Mouse (Mus musculus) testis, postnatal 14 days (tissue): ENCODE measurements around the gene Eif4b.

Experiments used
- DNase-seq: peaks from one replicate; pipeline ENCODE4 v3.0.0; 2021; ENCODE audit warnings: low spot score

The Eif4b gene

GRCm38 (mm10) chr15:102101672-102102541 lies 28.3 kb downstream of the Eif4b start:
- no peak for DNase-seq

DNA sequence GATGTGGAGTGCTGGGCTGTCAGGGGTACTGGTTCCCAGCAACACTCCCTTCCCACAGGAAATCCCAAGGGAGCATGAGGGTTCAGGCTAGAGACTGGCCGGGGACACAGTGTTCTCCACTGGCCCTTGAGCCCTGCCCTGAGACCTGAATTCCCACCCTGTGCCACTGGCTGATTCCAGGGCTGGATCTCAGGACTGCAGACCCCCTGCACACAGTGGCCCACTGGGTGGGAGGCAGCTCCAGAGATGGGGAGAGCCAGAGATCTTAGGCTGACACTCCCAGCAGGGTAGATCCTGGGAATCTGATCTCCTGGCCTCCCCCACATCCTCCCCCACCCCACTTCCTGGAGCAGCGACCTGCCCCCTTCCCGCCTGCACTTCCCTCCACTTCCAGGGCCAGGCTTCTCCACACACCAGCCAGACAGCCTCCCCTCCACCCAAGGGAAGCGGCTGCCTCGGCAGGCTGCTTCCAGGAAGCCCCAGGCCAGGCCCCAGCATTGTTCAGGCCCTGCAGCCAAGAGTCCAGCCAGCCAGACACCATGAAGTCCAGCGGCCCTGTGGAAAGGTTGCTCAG lies 29.1 kb downstream of the Eif4b start:
- DNase-seq, result peak; percentile 69

- DNase-seq, result no peak
These were observed 29.9 kb downstream of the Eif4b start for GRCm38 (mm10) chr15:102103371-102103946.

GRCm38 (mm10) chr15:102103947-102104555 lies 30.5 kb downstream of the Eif4b start:
- DNase-seq, result peak; percentile 58

GRCm38 (mm10) chr15:102105360-102105759 lies 31.8 kb downstream of the Eif4b start:
- DNase-seq, result no peak

DNA sequence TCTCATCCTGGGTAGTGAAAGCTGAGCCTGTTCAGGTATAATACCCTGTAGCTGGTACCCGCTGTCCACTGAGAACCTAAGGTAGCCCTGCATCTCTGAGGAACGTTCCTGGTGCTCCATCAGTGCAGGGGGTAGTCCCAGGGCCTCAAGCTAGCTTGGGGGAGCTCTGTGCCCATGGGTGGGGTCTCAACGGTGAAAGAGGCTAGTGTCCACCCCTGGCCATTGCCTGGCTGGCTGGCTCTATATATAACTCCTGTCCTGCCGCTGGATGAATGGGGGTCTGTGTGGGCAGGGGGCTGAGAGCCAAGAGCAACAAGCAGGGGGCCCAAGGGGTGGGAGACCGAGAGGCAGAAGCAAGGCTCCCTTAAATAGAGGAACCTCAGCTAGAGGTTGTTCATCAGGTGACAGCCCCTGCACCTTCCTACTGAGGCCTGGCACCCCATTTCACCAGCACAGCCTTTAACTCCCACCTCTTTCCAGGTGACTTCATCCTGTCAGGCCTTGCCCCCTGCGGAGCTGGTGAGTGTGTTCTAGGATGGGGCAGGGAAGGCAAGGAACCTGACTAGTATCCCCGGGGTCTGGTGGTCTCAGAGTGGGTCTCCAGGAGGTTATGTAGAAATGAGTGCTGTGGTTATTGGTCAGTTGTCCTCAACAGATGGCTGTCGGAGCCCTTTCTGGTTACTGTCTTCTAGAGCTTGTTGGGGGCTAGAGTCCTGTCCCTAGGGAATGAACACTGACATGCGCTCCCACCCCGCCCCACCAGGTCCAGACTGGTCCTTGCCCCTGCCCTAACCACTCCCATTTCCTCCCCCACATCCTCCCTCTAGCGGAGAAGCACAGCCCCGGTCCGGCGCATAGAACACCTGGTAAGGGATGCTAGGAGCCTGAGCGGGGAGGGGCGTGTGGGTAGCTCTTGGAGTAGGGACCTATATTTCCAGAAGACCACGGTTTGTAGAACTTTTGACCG lies 32.5 kb downstream of the Eif4b start:
- no peak for DNase-seq

DNA sequence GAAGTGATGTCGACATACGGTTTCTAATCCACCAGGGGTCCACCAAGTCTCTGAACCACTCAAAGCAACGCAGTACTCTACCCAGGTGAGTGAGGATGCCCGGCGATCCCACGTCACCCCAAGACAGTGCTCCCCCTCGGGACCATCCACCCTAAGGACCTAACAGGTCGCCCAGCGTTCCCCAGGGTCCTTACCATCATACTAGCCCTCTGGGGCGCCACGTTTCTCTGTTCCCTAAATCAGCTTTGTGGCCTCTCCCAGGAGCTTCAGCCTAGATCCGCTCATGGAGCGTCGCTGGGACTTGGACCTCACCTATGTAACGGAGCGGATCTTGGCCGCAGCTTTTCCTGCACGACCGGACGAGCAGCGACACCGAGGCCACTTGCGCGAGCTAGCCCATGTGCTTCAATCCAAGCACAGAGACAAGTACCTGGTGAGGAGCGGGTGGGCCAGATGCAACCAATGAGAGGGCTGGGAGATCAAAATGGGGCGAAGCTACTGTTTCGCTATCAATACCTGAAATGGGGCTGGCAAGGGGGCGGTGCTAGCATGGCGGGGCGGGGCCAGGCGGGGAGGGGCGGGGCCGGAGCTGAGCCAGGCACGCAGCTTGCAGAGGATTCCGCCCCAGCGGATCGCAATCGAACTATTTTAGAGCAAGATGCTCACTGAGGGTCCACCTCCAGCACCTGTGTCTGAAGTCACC lies 33.3 kb downstream of the Eif4b start:
- no peak for DNase-seq

GRCm38 (mm10) chr15:102107689-102108573 lies 34.4 kb downstream of the Eif4b start:
- no peak for DNase-seq

DNA sequence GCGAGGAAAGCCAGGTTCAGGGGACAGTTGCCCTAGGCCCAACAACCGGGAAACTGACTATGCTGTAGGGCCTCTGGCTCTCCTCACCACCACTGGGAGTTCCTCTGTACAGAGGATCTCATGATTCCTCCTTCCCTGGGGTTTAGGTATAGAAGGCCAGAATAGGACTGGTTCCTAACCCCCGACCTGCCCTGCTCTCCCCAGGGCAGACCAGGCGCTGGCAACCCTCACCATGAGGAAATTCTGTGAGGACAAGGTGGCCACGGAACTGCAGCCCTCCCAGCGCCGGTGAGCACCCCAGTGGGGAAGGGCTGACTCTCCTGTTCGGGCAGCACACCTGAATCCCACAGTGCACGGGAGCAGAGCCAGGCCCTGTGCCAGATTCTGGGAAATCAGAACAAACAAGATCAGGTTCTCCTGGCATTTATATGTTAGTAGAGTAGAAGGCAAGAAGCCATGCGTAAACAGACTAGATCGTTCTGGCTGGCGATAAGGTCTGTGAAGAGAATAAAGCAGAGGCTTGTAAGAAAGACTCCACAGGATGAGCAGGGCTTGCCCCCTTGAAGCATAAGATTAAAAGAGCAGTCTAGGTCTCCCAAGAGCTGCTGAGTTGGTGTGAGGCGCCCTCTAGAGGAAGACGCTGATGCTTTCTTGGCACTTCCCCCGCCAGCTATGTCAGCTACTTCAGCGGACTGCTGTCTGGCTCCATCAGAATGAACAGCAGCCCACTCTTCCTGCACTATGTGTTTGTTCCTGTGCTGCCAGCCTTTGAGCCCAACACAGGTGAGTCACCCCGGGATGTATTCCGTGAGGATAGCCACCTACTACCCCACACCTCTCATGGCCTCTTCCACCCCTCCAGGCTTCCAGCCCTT lies 35.3 kb downstream of the Eif4b start:
- DNase-seq, result peak; percentile 63

GRCm38 (mm10) chr15:102110271-102110670 lies 36.7 kb downstream of the Eif4b start:
- no peak for DNase-seq

DNA sequence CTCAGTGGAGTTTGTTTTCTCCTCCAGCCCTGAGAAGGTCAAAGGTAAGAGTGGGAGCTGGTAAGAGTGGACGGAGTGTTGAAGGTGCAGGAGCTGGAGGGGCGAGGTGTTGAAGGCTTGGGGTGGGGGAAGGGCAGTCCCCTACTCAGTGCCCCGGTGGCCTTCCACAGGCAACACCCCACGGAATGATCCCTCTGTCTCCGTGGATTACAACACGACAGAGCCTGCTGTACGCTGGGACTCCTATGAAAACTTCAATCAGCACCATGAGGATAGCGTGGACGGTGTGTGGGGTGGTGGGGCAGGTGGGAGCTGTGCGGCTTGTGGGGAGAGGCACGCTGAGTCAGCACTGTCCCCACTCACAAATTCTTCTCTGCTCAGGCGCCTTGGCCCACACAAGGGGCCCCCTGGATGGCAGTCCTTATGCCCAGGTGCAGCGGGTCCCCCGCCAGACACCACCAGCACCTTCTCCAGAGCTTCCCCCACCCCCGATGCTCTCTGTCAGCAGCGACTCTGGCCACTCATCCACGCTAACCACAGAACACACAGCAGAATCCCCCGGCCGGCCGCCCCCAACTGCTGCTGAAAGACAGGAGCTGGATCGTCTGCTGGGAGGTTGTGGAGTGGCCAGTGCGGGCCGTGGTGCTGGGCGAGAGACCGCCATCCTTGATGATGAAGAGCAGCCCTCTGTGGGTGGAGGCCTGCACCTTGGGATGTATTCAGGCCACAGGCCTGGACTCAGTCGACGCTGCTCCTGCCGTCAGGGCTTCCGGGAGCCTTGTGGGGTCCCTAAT lies 37.3 kb downstream of the Eif4b start:
- no peak for DNase-seq

- DNase-seq, result no peak
These were observed 37.9 kb downstream of the Eif4b start for GRCm38 (mm10) chr15:102111495-102111829.

DNA sequence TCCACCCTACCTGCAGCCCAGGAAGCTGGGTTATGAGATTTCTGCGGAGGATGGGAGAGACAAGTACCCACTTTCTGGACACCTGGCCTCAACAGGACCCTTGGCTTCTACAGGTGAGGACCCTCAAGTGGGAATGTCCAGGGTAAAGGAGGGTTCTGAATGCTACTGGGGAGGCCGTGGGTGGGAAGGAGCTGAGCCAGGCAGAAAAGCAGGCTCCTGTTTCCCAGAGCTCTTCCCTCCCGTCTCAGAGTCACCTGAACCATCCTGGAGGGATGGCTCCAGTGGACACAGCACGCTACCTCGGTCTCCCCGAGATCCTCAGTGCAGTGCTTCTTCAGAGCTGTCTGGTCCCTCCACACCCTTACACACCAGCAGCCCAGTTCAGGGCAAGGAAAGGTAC lies 38.6 kb downstream of the Eif4b start:
- no peak for DNase-seq

- no peak for DNase-seq
These were observed 39.3 kb downstream of the Eif4b start for GRCm38 (mm10) chr15:102112827-102113226.

DNA sequence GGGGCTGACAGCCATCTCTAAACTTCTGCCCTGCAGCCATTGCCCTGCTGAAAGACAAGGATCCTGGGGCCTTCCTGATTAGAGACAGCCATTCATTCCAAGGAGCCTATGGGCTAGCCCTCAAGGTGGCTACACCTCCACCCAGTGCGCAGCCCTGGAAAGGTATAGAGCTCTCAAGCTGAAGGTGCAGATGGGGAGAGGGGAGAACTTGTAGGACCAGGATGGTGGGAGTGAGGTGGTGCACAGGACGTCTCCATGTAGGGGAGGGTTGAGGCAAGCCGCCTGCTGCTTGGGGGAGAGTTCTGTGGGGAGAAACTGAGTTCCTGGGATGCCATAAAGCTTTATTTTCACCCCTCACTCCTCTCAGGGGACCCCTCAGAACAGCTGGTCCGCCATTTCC lies 40.1 kb downstream of the Eif4b start:
- no peak for DNase-seq

DNA sequence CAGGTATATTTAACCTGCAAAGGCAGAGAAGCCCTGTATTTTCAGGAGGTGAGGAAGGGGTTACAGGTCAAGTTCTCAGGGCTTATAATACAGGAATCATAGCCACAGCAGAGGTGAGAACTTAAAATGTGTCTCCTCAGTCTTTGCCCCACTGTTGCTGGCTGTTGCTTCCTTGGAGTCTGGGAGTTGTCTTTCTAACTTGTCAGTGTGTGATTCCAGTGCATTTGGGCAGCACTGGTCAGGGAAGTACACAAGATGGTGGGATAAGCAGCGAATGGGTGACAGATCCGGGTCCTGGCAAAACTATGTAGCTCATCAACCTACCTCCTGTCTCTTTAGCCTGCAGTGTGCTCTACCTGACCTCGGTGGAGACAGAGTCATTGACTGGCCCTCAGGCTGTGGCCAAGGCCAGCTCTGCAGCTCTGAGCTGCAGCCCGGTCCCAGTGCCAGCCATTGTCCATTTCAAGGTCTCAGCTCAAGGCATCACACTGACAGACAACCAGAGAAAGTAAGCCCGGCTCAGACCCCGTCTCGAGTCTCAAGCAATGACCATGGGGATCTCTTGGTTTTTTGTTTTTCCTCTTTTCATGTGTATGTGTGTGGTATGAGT lies 41.2 kb downstream of the Eif4b start:
- no peak for DNase-seq

- DNase-seq, result no peak
These were observed 42.2 kb downstream of the Eif4b start for GRCm38 (mm10) chr15:102115731-102116231.
